Mouse (Mus musculus) CH12.LX (cell line): ENCODE results near the gene Prr15l. TPM values are rescaled to one million over a fixed set of nuclear protein-coding genes. Genes with fewer than 3 reads are reported as not detected.

Source experiments
- DNase-seq: peaks from one replicate; pipeline ENCODE4 v3.0.0-alpha.2; 2013; ENCODE audit errors: extremely low read depth
- H3K27ac ChIP-seq: 2 replicates; pipeline ENCODE4 v1.5.1; 2012; ENCODE audit warnings: low read depth, mild to moderate bottlenecking, control low read depth, moderate library complexity; ENCODE audit not compliant: insufficient read depth
- H3K27me3 ChIP-seq: replicated peaks from 2 replicates; pipeline ENCODE3; 2012; ENCODE audit warnings: inconsistent platforms
- H3K36me3 ChIP-seq, 2 experiments: replicated peaks in 1 of 2; 2 replicates each; pipeline versions ENCODE3 to v1.6.1; 2012; ENCODE audit warnings: inconsistent platforms in 1 of 2, low read length in 1 of 2, mild to moderate bottlenecking in 1 of 2, mixed read lengths in 1 of 2, moderate library complexity in 1 of 2; ENCODE audit not compliant: control insufficient read depth in 1 of 2, insufficient read depth in 1 of 2
- H3K4me1 ChIP-seq, 2 experiments: 2 replicates each; pipeline ENCODE4 v1.6.1; 2012; ENCODE audit warnings: inconsistent platforms in 1 of 2, moderate library complexity in 1 of 2; ENCODE audit not compliant: insufficient read depth in 2 of 2, control insufficient read depth in 1 of 2
- H3K4me2 ChIP-seq: 2 replicates; pipeline ENCODE4 v1.6.1; 2012; ENCODE audit warnings: low read depth, mild to moderate bottlenecking, control low read depth; ENCODE audit not compliant: poor library complexity, insufficient read depth, severe bottlenecking
- H3K4me3 ChIP-seq, 3 experiments: fragments of 150-350 bp in 1 of 3; sonication (generic) in 1 of 3; replicated peaks in 1 of 3; 2 replicates each; pipeline versions ENCODE3 to v1.5.1; 2011 to 2012; ENCODE audit warnings: low read depth in 2 of 3, low read length in 2 of 3, mild to moderate bottlenecking in 2 of 3, moderate library complexity in 2 of 3, control low read depth in 1 of 3, improper control_type of control experiment in 1 of 3, inconsistent platforms in 1 of 3, mixed read lengths in 1 of 3; ENCODE audit not compliant: poor library complexity in 1 of 3
- H3K79me2 ChIP-seq: replicated peaks from 2 replicates; pipeline ENCODE4 v1.6.1; 2012; ENCODE audit warnings: mild to moderate bottlenecking, moderate library complexity; ENCODE audit not compliant: control insufficient read depth, poor library complexity, insufficient read depth, severe bottlenecking; ENCODE audit errors: extremely low read depth
- H3K9ac ChIP-seq: 2 replicates; pipeline ENCODE4 v1.6.1; 2012; ENCODE audit warnings: low read depth, mild to moderate bottlenecking, control low read depth, moderate library complexity; ENCODE audit not compliant: insufficient read depth
- H3K9me3 ChIP-seq: replicated peaks from 2 replicates; pipeline ENCODE3; 2012; ENCODE audit warnings: low read length, inconsistent platforms, mixed read lengths
- BHLHE40 ChIP-seq: IDR thresholded peaks from 2 replicates; pipeline ENCODE4 v1.6.1; 2011; ENCODE audit warnings: mild to moderate bottlenecking, low read depth, low read length, improper control_type of control experiment
- CTCF ChIP-seq, 2 experiments: IDR thresholded peaks in 1 of 2; conservative IDR thresholded peaks in 1 of 2; 2 replicates each; pipeline ENCODE4 v1.5.1; 2011 to 2012; ENCODE audit warnings: low read depth in 2 of 2, low read length in 2 of 2, improper control_type of control experiment in 1 of 2, inconsistent platforms in 1 of 2, mild to moderate bottlenecking in 1 of 2, moderate library complexity in 1 of 2
- E2F4 ChIP-seq: IDR thresholded peaks from 2 replicates; pipeline ENCODE4 v1.6.1; 2011; ENCODE audit warnings: low read depth, low read length, improper control_type of control experiment; ENCODE audit not compliant: insufficient replicate concordance
- ELF1 ChIP-seq: IDR thresholded peaks from 2 replicates; pipeline ENCODE4 v1.6.1; 2014; ENCODE audit warnings: low read depth, mild to moderate bottlenecking, inconsistent platforms, low read length, improper control_type of control experiment
- GABPA ChIP-seq: IDR thresholded peaks from 2 replicates; pipeline ENCODE4 v1.6.1; 2012; ENCODE audit warnings: low read depth, low read length, improper control_type of control experiment, inconsistent platforms; ENCODE audit not compliant: insufficient replicate concordance
- JUND ChIP-seq: conservative IDR thresholded peaks from 2 replicates; pipeline ENCODE4 v1.6.1; 2011; ENCODE audit warnings: low read depth, low read length, improper control_type of control experiment
- KAT2A ChIP-seq: IDR thresholded peaks from 2 replicates; pipeline ENCODE4 v1.6.1; 2012; ENCODE audit warnings: low read length, improper control_type of control experiment, inconsistent platforms; ENCODE audit not compliant: insufficient replicate concordance
- MAZ ChIP-seq: IDR thresholded peaks from 2 replicates; pipeline ENCODE4 v1.6.1; 2012; ENCODE audit warnings: low read depth, mild to moderate bottlenecking, inconsistent platforms, low read length, improper control_type of control experiment, moderate library complexity
- MXI1 ChIP-seq: IDR thresholded peaks from 2 replicates; pipeline ENCODE4 v1.6.1; 2011; ENCODE audit warnings: mild to moderate bottlenecking, low read depth, low read length, improper control_type of control experiment
- RAD21 ChIP-seq: IDR thresholded peaks from 2 replicates; pipeline ENCODE4 v1.6.1; 2011; ENCODE audit warnings: low read depth, mild to moderate bottlenecking, low read length, improper control_type of control experiment, moderate library complexity
- SMC3 ChIP-seq: IDR thresholded peaks from 2 replicates; pipeline ENCODE4 v1.6.1; 2011; ENCODE audit warnings: low read depth, low read length, improper control_type of control experiment
- TBP ChIP-seq: conservative IDR thresholded peaks from 2 replicates; pipeline ENCODE4 v1.6.1; 2011; ENCODE audit warnings: low read depth, low read length, improper control_type of control experiment
- ZKSCAN1 ChIP-seq: IDR thresholded peaks from 2 replicates; pipeline ENCODE4 v1.6.1; 2012; ENCODE audit warnings: low read depth, inconsistent platforms, low read length, improper control_type of control experiment, borderline replicate concordance
- ZNF384 ChIP-seq: IDR thresholded peaks from 2 replicates; pipeline ENCODE4 v1.6.1; 2012; ENCODE audit warnings: low read depth, low read length, improper control_type of control experiment, inconsistent platforms
- dilution Hi-C: fragments of 300-500 bp; cut with MboI; formaldehyde crosslinking; loops from 2 replicates; pipeline ENCODE4 v1.14.3; 2020; ENCODE audit warnings: low sequenced_read_pairs; ENCODE audit not compliant: extremely low pct_unique_long_range_greater_than_20kb, extremely low pct_ligation_motif_present
- in situ Hi-C: fragments of 300-500 bp; cut with MboI; formaldehyde crosslinking; loops from 3 replicates; pipeline ENCODE4 v1.14.3; 2019; ENCODE audit warnings: low sequenced_read_pairs, low pct_ligation_motif_present, low pct_unique_long_range_greater_than_20kb, mixed read lengths
- polyA plus RNA-seq: library from polyadenylated mRNA; unstranded; fragments of >175 nt; gene quantifications from 2 replicates; pipeline ENCODE4 v1.2.1, GENCODE M21; 2012; ENCODE audit warnings: low read depth; ENCODE audit not compliant: insufficient read length
- total RNA-seq, 2 experiments: library from RNA; depleted of rRNA; stranded (reverse); fragments of 300-350 nt in 1 of 2; fragments of >200 nt in 1 of 2; gene quantifications; 2 replicates each; pipeline ENCODE4 v1.2.3; 2012 to 2014

The Prr15l gene
- total and polyA plus RNA-seq, 3 experiments = 0.08 to 0.31 TPM; not detected in 1

DNA sequence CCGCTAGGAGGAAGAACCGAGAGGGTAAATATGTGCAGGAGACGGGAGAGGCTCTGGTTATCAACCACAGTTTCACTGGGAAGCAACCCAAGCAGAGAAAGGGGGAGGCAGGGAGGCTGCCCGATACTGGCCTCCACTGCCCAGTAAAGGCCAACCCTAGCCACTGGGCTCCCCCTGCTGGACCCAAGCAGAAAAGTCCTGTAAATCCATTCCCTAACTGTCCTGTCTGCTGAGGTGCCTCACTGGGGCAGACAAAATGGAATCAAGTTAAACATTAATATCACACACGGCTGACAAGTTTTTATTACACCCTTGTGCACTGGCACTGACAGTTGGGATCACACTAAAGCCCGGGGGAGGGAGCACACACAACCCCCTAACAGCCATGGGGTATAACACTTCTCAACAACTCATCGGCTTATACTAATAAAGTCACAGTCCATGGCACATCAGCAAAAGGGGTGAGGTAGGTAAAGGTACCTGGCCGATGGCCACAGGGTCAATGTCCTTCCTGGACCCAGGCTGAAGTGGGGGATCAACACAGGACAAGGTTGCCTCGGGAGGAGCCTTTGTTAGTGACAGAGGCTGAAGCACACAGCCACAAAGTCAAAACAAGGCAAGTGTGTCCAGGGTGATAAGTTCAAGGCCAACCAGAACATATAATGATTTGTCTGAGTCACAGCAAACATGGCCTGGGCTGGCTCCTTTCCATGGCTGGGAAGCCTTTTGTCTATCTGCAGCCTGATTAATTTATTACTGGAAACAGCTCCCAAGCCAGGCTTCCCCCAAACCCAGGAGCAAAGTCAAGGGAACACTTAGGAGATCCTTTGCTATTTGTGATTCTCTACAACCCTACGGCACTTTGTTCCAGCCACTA, 9.9 kb downstream of the Prr15l start:
- in situ Hi-C loops (no loop called here), dilution Hi-C loops (no loop called here)
- Histone ChIP-seq H3K4me3 (no peak overlapping the region), H3K79me2 (no peaks in the 10 kb centered on the region), H3K27me3 (no peaks in the 10 kb centered on the region), H3K4me2 (no peak overlapping the region), H3K27ac (no peak overlapping the region), H3K4me1 (peaks cover 0 to 37% of the 10 kb centered on the region in 2 experiments; a peak in 3 of 4 replicates), H3K36me3 (peaks cover 16 to 54% of the 10 kb centered on the region in 2 experiments), H3K9ac (no peak overlapping the region), H3K9me3 (no peaks in the 10 kb centered on the region)
- TF ChIP-seq ZKSCAN1 = no peak
- peak; percentile 56 for TF ChIP-seq RAD21
- no peak for TF ChIP-seq KAT2A
- TF ChIP-seq CTCF (conservative IDR thresholded peaks at IDR 0.05 in 1 of 2, IDR thresholded peaks at IDR 0.05 in 1 of 2; ENCODE audit: low read depth in 2 of 2, low read length in 2 of 2) = peak; percentile 42 to 81; a peak in 3 of 4 replicates
- TF ChIP-seq ELF1 = no peak
- no peak for TF ChIP-seq JUND
- TF ChIP-seq SMC3 = peak; percentile 73
- DNase-seq = no peak

DNA sequence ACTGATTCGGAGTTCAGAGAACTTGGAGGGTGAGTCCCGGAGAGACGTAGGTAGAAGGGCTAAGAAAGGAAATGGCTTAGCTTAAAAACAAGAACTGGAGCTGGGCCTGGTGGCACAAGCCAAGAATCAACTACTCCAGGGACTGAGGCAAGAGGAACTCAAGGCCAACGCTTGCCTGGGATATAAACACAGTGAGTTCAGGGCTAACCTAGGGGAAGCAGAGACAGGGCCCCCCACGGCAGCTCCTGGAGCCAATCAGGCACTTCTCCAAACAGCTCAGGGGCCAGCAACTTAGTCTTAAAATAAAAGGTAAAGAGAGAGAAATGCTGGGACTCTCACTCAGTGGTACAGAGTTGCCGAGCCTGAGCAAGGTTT, 10.5 kb downstream of the Prr15l start:
- Histone ChIP-seq H3K36me3 (peaks cover 16 to 54% of the 10 kb centered on the region in 2 experiments), H3K27ac (no peak overlapping the region), H3K4me1 (peaks cover 0 to 43% of the 10 kb centered on the region in 2 experiments; a peak in 3 of 4 replicates)

More for the DNA sequence above, 10.5 kb downstream of the Prr15l start:
- TF ChIP-seq MAZ (no peak), TBP (no peak), BHLHE40 (no peak), E2F4 (no peak), ZNF384 (no peak), GABPA (no peak), MXI1 (no peak)
- Histone ChIP-seq H3K79me2 (no peaks in the 10 kb centered on the region), H3K4me2 (no peak overlapping the region), H3K9ac (no peak overlapping the region), H3K4me3 (no peak overlapping the region), H3K27me3 (no peaks in the 10 kb centered on the region), H3K9me3 (no peaks in the 10 kb centered on the region)
- in situ Hi-C loops = no loop called here
- dilution Hi-C loops = no loop called here
- no peak for DNase-seq
